Mouse (Mus musculus): ENCODE measurements around the gene Sept1. TPM values are rescaled to one million over a fixed set of nuclear protein-coding genes. Genes with fewer than 3 reads are reported as not detected.

Sept1 gene
- total RNA-seq, 2 experiments from 2014 or later, result 1.0 to 1.3 TPM

Other genes starting within 250 kb of the Sept1 start
- 10 to 100 TPM; 27.5 to 40.9 TPM for gene Mvp, start 218.5 kb downstream of the Sept1 start, total RNA-seq (2021)
- gene Pagr1b, start 216.6 kb downstream of the Sept1 start, total RNA-seq (2021), result 1 to 10 TPM in 1 of 2 experiments, not detected in 1; 1.7 TPM
- 10 to 100 TPM in 1 of 2 experiments, 1 to 10 TPM in 1; 7.9 to 10.3 TPM for gene Pagr1a, start 215.8 kb downstream of the Sept1 start, total RNA-seq (2021)
- gene Gm42742, start 212.0 kb downstream of the Sept1 start, total RNA-seq (2021), result 10 to 100 TPM; 12.9 to 16.9 TPM
- under 1 TPM in 1 of 2 experiments, not detected in 1; 0.84 TPM for gene Prrt2, start 211.9 kb downstream of the Sept1 start, total RNA-seq (2021)
- 10 to 100 TPM; 64.3 to 66.3 TPM for gene Maz, start 206.1 kb downstream of the Sept1 start, total RNA-seq (2021)
- 1 to 10 TPM; 1.2 to 1.7 TPM for gene Kif22, start 190.7 kb downstream of the Sept1 start, total RNA-seq (2021)
- gene Zg16, start 145.8 kb downstream of the Sept1 start, total RNA-seq (2021), result not detected
- under 1 TPM; 0.50 to 0.93 TPM for gene AI467606, start 141.8 kb downstream of the Sept1 start, total RNA-seq (2021)
- gene Qprt, start 110.9 kb downstream of the Sept1 start, total RNA-seq (2021), result under 1 TPM; 0.37 to 0.55 TPM
- under 1 TPM; 0.07 to 0.14 TPM for gene Spn, start 95.3 kb downstream of the Sept1 start, total RNA-seq (2021)
- 10 to 100 TPM; 25.1 to 26.8 TPM for gene Cd2bp2, start 37.1 kb downstream of the Sept1 start, total RNA-seq (2021)
- gene Tbc1d10b, start 24.7 kb downstream of the Sept1 start, total RNA-seq (2021), result 10 to 100 TPM; 26.4 to 29.5 TPM
- gene Mylpf, start 24.2 kb downstream of the Sept1 start, total RNA-seq (2021), result over 10,000 TPM; 24,635 to 28,732 TPM
- gene Zfp553, start 69 bp downstream of the Sept1 start, total RNA-seq (2021), result 1 to 10 TPM; 4.2 to 4.6 TPM
- 10 to 100 TPM; 19.7 to 21.1 TPM for gene Zfp771, start 11.1 kb upstream of the Sept1 start, total RNA-seq (2021)
- gene Dctpp1, start 27.6 kb upstream of the Sept1 start, total RNA-seq (2021), result 10 to 100 TPM; 32.6 TPM
- gene Sephs2, start 40.9 kb upstream of the Sept1 start, total RNA-seq (2021), result 10 to 100 TPM; 34.7 to 34.9 TPM
- under 1 TPM; 0.21 to 0.33 TPM for gene Itgal, start 63.1 kb upstream of the Sept1 start, total RNA-seq (2021)
- 10 to 100 TPM; 36.4 to 41.6 TPM for gene Zfp768, start 112.5 kb upstream of the Sept1 start, total RNA-seq (2021)
- 1 to 10 TPM; 2.4 to 2.6 TPM for gene Zfp747, start 142.9 kb upstream of the Sept1 start, total RNA-seq (2021)
- 1 to 10 TPM; 1.8 to 2.2 TPM for gene 9130019O22Rik, start 154.0 kb upstream of the Sept1 start, total RNA-seq (2021)
- 1 to 10 TPM; 1.7 to 1.8 TPM for gene E430018J23Rik, start 160.5 kb upstream of the Sept1 start, total RNA-seq (2021)
- 1 to 10 TPM; 1.6 to 1.9 TPM for gene Zfp764, start 173.7 kb upstream of the Sept1 start, total RNA-seq (2021)
- gene Zfp688, start 188.9 kb upstream of the Sept1 start, total RNA-seq (2021), result 1 to 10 TPM; 1.4 to 2.1 TPM
- under 1 TPM; 0.76 to 0.82 TPM for gene Zfp689, start 216.0 kb upstream of the Sept1 start, total RNA-seq (2021)
- 10 to 100 TPM; 16.5 to 19.4 TPM for gene Prr14, start 226.5 kb upstream of the Sept1 start, total RNA-seq (2021)
- 10 to 100 TPM; 25.2 to 26.6 TPM for gene Fbrs, start 246.1 kb upstream of the Sept1 start, total RNA-seq (2021)

Data from gastrocnemius, adult 18-20 months (tissue).